Mouse (Mus musculus) cerebellum, adult 11 months (tissue): ENCODE measurements at regions not wholly inside any gene's neighbourhood (a gene's known extent, or its start where the extent isn't known, plus 50 kb on each side); places are given as distances from the start of the nearest gene placed in this dataset.
"Not testable (repeated sequence)": the region's sequence is repeated elsewhere in the genome, so short reads cannot be mapped to it uniquely, and the experiment has no call there.

ENCODE experiments used
- DNase-seq: peaks from one replicate; pipeline ENCODE4 v3.0.0; 2022

DNA sequence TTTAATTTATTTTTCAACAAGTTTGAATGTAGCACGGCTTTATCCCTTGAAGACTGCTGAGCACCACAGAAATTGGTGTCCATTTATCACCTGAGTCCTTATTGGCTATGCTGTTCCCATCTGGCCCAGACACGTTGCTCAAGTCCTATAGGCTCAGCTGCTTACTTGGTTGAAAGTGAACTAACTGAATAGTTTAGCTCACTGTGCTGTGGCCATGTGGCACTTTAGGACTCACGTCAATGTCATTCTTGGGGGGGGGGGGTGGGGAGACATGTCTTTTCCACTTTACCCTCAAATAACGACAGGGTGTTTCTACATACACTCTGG lies 263.1 kb downstream of the Trib2 start:
- DNase-seq: no peak

DNA sequence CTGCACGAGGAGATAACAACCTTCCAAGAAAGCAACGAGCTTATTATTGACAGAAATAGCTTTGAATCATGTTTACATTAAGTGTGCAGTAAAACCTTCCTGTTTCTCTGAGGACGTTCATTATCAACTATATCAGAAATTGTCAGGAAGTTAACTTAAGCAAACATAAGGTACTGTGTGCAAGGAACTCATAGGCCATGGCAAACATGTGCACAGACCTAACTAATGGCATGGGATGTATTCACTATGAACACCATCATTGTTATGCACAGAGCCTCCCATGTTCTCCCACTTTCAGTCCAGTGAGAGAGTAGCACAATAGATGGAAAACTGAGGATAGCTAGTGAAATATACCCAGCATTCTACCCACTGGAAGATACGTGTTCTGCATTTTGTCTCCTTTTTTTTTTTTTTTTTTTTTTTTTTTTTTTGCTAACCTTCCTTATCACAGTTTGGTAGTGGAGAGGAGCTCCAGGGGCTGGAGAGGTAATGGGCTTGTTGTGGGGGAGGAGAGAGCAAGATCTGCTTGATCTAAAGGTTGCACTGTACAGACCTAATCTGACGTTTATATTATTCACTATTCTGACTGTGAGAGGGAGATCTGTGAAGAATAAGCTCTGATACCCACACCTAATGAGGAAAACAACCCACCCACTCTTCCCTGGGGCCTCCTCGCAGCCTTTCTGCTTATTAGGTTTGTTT lies 263.6 kb downstream of the Trib2 start:
- DNase-seq: no peak

GRCm38 (mm10) chr12:15552210-15552609 lies 264.5 kb downstream of the Trib2 start:
- DNase-seq: no peak

DNA sequence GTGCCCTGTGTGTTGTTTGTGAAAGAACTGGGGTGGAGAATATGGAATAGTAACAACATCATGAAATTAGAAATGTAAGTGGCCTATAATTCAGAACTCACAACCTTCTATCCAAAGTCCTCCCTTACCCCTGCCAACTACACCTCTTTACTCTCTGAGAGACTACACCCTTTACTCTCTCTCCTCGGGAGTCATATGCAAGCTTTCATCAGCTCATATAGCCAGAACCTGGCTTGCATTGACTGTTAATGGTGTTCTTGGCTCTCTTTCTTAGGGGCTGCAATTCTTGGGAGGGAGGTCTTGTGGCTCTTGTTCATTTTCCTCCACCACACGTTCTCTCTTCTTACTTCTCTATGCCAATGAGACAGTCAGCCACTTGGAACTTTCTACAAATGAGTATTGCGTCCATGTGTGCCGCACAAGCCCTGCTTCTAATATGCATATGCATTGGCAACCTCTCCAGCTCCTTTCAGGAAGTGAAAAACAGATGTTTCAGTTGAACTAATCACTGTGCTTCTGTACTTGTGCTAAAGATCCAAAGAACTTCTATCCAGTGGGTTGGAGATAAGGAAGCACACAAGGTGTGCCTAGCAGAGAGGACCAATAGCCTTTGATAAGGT lies 265.3 kb downstream of the Trib2 start:
- no peak for DNase-seq

GRCm38 (mm10) chr12:15544351-15544750 lies 272.4 kb downstream of the Trib2 start:
- DNase-seq: no peak

DNA sequence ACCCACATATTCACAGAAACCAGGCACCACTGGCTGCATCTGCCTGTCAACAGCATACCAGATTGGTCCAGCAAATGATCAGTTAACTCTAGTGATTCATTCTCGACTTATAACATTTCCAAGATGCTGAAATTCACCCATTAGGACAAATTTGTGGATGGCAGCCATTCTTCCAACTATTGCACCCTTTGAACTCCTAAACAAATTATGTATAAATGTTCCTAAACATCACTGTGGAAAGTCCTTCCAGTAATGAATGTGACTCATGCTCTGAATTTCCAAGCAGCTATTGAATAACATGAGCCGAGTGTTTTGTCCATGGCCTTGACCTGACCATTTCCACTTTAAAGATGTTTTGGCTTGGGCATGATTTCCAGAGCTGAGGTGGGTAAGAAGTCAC lies 274.2 kb downstream of the Trib2 start:
- DNase-seq: no peak

GRCm38 (mm10) chr12:15536852-15537368 lies 279.8 kb downstream of the Trib2 start:
- DNase-seq: no peak

- no peak for DNase-seq
Measured at GRCm38 (mm10) chr12:15536247-15536646, 280.5 kb downstream of the Trib2 start.

DNA sequence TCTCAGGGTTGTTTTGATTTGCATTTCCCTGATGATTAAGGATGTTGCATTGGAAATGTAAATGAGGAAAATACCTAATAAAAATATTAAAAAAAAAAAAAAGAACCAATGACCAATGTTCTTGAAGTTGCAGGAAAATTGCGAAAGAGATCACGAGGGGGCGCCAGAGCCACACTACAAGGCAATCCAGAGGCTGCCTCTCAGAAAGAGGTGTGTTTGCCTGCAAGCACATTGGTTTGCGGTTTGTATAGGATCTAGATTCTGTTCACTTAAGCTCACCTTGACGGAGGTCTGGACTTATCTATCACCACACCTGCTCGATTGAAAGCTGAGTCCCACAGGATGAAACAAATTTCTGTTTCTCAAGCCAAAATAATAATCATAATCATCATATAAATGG lies 280.9 kb downstream of the Trib2 start:
- peak; percentile 33 for DNase-seq

DNA sequence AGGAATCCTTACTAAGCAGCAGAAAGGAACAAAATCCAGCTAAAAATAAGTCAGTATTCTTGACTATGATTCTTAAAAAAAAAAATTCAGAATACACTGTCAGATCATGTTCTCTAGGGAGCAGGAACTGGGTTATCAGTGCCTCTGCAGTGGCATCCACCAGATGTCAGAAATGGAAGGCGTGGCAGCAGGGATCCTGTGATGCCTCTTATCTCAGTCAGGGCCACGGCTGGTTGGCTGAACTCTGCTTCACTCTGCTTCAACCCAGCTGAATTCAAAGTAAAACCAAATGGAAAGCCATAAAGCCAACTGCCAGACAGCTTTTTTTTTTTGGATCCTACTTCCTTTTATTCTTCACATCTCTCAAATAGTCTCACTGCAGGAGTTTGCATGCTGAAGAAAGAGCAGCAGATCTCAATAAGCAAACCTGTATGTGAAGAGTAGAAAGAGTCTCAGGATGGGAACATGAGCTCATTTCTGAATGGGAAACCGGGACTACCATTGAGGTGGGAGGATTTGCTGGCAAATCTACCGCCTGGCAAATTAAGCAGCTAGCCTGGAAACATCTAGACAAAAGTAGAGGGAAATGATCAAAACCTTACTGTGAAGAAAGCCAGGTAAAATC lies 295.8 kb downstream of the Trib2 start:
- DNase-seq: no peak

DNA sequence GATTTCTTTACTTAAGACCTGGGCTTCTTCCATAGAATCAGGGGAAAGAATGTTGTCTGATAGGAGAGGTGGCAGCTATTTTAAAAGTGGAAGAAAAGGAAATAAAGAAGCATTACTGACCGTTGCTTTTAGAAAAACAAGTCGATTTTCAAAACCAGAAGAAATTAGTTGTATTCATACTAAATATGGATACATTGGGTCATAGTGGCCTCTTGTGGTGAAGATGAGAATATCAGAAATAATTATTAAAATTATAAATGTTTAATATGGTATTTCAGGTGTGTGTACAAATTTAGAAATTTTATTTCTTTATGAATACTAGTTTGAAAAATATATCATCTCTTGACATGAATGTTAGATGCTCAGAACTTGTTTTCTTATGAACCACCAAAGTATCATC lies 304.7 kb downstream of the Trib2 start:
- DNase-seq: no peak

- no peak for DNase-seq
Measured at GRCm38 (mm10) chr12:15507576-15507975, 309.1 kb downstream of the Trib2 start.

- no peak for DNase-seq
Measured at GRCm38 (mm10) chr12:15493640-15494039, 323.1 kb downstream of the Trib2 start.

- no peak for DNase-seq
Measured at GRCm38 (mm10) chr12:15472741-15473140, 344.0 kb downstream of the Trib2 start.

- no peak for DNase-seq
Measured at GRCm38 (mm10) chr12:15459429-15459828, 357.3 kb downstream of the Trib2 start.

GRCm38 (mm10) chr12:15456369-15456768 lies 360.4 kb downstream of the Trib2 start:
- DNase-seq: not testable (repeated sequence)

- DNase-seq: no peak
Measured at GRCm38 (mm10) chr12:15455744-15456143, 361.0 kb downstream of the Trib2 start.

GRCm38 (mm10) chr12:15449484-15449883 lies 367.2 kb downstream of the Trib2 start:
- DNase-seq: no peak

DNA sequence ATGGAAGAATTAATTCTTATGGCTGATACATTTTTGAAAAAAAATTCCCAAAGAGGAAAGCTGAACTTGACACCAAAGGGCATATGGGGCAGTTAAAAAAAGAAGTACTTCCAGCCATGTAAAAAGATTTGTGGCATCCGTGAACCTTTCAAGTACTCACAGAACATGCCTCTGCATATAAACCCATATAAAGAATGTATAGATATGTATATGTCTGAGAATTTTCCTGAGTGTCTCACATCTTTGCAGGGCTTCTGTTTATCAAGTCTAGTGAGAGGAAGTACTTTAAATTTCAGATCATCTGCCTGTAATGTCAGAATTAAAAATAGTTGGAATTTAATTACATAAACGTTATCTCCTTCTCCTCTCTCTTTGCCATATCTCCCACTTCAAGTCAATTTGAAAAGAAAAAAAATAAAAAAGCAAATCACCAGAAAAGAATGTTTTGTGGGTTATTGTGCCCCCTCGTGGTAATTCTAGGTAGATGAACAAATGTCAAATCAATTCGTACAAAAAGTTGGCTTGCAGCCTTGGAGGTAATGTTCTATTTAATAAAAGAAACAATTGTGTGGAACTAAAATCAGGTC lies 400.4 kb downstream of the Trib2 start:
- DNase-seq: no peak

DNA sequence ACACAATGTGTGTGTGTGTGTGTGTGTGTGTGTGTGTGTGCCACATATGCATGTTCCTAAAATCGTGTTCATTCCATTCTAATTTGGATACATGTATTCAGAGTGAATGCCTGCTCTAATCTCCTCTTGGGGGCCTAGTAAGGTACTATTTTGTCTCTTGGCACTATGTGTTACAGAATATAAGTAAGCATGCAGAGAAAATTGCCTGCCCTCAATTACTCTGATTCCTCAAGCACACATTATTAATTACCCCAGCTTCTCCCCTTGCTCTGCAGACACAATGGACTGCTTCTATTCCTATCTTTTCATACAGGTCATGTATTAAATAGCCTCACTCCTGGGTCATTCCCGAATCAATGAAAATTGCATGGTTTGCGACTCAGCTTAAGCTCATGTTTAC lies 406.3 kb downstream of the Trib2 start:
- DNase-seq: no peak

- DNase-seq: not testable (repeated sequence)
Measured at GRCm38 (mm10) chr12:15407577-15407976, 409.1 kb downstream of the Trib2 start.

- no peak for DNase-seq
Measured at GRCm38 (mm10) chr12:15392641-15393040, 424.1 kb downstream of the Trib2 start.

DNA sequence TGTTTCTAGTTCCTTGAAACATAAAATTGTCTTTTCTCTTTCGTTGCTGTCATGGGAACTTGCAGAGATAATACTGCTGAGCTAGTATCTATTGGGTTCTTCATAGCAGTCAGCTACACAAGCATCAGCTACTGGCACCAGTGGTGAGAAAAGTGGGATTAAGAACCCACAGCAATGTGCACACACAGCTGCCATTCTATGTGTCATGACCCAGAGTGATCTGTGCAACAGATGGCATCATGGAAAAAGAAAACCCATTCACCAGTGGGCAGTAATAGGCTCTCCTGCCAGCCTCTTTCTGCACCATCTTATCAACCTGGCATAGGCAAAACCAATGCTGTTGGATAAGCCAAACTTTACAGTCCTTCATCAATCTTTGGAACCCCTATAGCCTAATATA lies 428.1 kb downstream of the Trib2 start:
- no peak for DNase-seq

DNA sequence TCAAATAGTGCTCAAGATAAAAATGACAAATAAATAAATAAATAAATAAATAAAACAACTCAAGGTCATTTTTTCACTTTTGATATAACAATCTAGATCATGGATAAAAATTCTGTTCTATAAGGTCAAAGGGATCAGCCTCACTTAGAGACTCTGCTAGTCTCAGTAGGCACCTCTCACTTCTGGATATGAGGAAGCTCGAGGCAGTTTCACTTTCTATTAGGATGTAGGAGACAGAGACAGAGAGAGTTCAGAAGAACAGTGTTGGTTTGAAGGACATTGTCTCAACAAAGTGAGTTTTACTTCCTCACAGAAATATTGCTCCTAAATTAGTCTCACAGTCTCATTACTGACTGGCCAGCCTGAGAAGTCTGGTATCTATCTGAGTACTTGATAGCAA lies 458.9 kb downstream of the Trib2 start:
- no peak for DNase-seq
